Mouse (Mus musculus) liver, postnatal 0 days (tissue): ENCODE data around the gene Rnf150. TPM values are rescaled to one million over a fixed set of nuclear protein-coding genes. Genes with fewer than 3 reads are reported as not detected.

Experiments used
- ATAC-seq: fragments of 200-750 bp; cut with Nextera tagmentation; 2 replicates; pipeline ENCODE4 v1.8.0; 2017; ENCODE audit warnings: mild to moderate bottlenecking, moderate library complexity
- DNase-seq: peaks from one replicate; pipeline ENCODE4 v3.0.0-alpha.2; 2016
- H3K27ac ChIP-seq: fragments of 300-500 bp; sonication (generic); 2 replicates; pipeline ENCODE4 v1.5.1; 2014; ENCODE audit warnings: antibody characterized with exemption, moderate library complexity, mild to moderate bottlenecking, low read depth
- H3K27me3 ChIP-seq: fragments of 300-500 bp; sonication (generic); 2 replicates; pipeline ENCODE4 v1.6.1; 2014; ENCODE audit warnings: low read length, control low read depth, mixed read lengths; ENCODE audit not compliant: insufficient read depth
- H3K36me3 ChIP-seq: fragments of 300-500 bp; sonication (generic); replicated peaks from 2 replicates; pipeline ENCODE4 v1.6.1; 2014; ENCODE audit warnings: mild to moderate bottlenecking, control low read depth, low read length, moderate library complexity, mixed read lengths; ENCODE audit not compliant: insufficient read depth
- H3K4me1 ChIP-seq: fragments of 300-500 bp; sonication (generic); 2 replicates; pipeline ENCODE4 v1.6.1; 2014; ENCODE audit warnings: antibody characterized with exemption, mild to moderate bottlenecking, control low read depth; ENCODE audit not compliant: insufficient read depth
- H3K4me2 ChIP-seq: fragments of 300-500 bp; sonication (generic); 2 replicates; pipeline ENCODE4 v1.6.1; 2014; ENCODE audit warnings: low read depth, mild to moderate bottlenecking, low read length, moderate library complexity, mixed read lengths
- H3K4me3 ChIP-seq: fragments of 300-500 bp; sonication (generic); 2 replicates; pipeline ENCODE4 v1.5.1; 2014; ENCODE audit warnings: low read depth, low read length
- H3K9ac ChIP-seq: fragments of 300-500 bp; sonication (generic); replicated peaks from 2 replicates; pipeline ENCODE4 v1.6.1; 2014; ENCODE audit warnings: mild to moderate bottlenecking, moderate library complexity
- H3K9me3 ChIP-seq: fragments of 300-500 bp; sonication (generic); 2 replicates; pipeline ENCODE4 v1.6.1; 2016; ENCODE audit warnings: mild to moderate bottlenecking, control low read depth, low read length, mixed read lengths
- CTCF ChIP-seq: sonication (generic); IDR thresholded peaks from 2 replicates; pipeline ENCODE4 v1.5.1; 2016; ENCODE audit warnings: antibody characterized with exemption, low read depth
- EP300 ChIP-seq: IDR thresholded peaks from 2 replicates; pipeline ENCODE4 v1.6.1; 2016; ENCODE audit warnings: antibody characterized with exemption, low read depth, mild to moderate bottlenecking
- WGBS: fragments of 180-500 bp; shearing (Covaris S2); extraction: QIAGEN DNeasy Blood & Tissue Kit; methylation state at CpG from one replicate; pipeline ENCODE4 v1.1.7; 2014; ENCODE audit not compliant: insufficient replicate concordance; 5-methylcytosine and 5-hydroxymethylcytosine counted together
- polyA plus RNA-seq: library from polyadenylated mRNA; unstranded; fragments of >200 nt; fragmentation: Nextera tagmentation; extraction: Ambion mirVana; gene quantifications from 2 replicates; pipeline ENCODE4 v1.2.1, GENCODE M21; 2015

Rnf150 gene
- polyA plus RNA-seq, 1 experiment from 2014 or later = 0.14 TPM

- no peak overlapping the region for H3K4me3 ChIP-seq
- no peak overlapping the region for H3K4me2 ChIP-seq
- TF ChIP-seq EP300 (no peak), CTCF (no peak)
- no peak overlapping the region for H3K9ac ChIP-seq
- H3K27me3 ChIP-seq = no peaks in the 10 kb centered on the region
- DNase-seq = no peak
- no peaks in the 10 kb centered on the region for H3K4me1 ChIP-seq
- no peaks in the 10 kb centered on the region for H3K36me3 ChIP-seq
- no peak overlapping the region for H3K27ac ChIP-seq
- no peaks in the 10 kb centered on the region for H3K9me3 ChIP-seq
- 43% methylated on average over 3 of the region's 3 CpGs for WGBS
- ATAC-seq = no peak
Measured at GRCm38 (mm10) chr8:83061873-83062272, 198.7 kb downstream of the Rnf150 start.

GRCm38 (mm10) chr8:83062276-83062675 lies 199.1 kb downstream of the Rnf150 start:
- 77% methylated on average over 5 of the region's 5 CpGs for WGBS
- Histone ChIP-seq H3K4me3 (no peak overlapping the region), H3K27ac (no peak overlapping the region), H3K4me2 (no peak overlapping the region), H3K4me1 (no peaks in the 10 kb centered on the region), H3K27me3 (no peaks in the 10 kb centered on the region), H3K36me3 (no peaks in the 10 kb centered on the region), H3K9me3 (no peaks in the 10 kb centered on the region), H3K9ac (no peak overlapping the region)
- TF ChIP-seq CTCF = no peak
- no peak for TF ChIP-seq EP300
- ATAC-seq (no peak), DNase-seq (no peak)

- Histone ChIP-seq H3K4me3 (no peak overlapping the region), H3K4me2 (no peak overlapping the region), H3K27ac (peak overlapping the region; percentile 34), H3K9ac (no peak overlapping the region), H3K9me3 (no peaks in the 10 kb centered on the region), H3K36me3 (no peaks in the 10 kb centered on the region), H3K27me3 (no peaks in the 10 kb centered on the region), H3K4me1 (no peaks in the 10 kb centered on the region)
- no peak for DNase-seq
- ATAC-seq = peak; percentile 41; the same call in 1 of the 2 replicates
- TF ChIP-seq EP300 = no peak
- TF ChIP-seq CTCF = no peak
- 75% methylated on average over 6 of the region's 6 CpGs for whole genome bisulfite sequencing
Measured at GRCm38 (mm10) chr8:83064096-83064495, 200.9 kb downstream of the Rnf150 start.

GRCm38 (mm10) chr8:83066076-83066475 lies 202.9 kb downstream of the Rnf150 start:
- Histone ChIP-seq H3K27ac (no peak overlapping the region), H3K36me3 (no peaks in the 10 kb centered on the region), H3K27me3 (no peaks in the 10 kb centered on the region), H3K9me3 (no peaks in the 10 kb centered on the region), H3K4me3 (no peak overlapping the region), H3K9ac (no peak overlapping the region), H3K4me1 (no peaks in the 10 kb centered on the region), H3K4me2 (no peak overlapping the region)
- 71% methylated on average over 6 of the region's 6 CpGs for WGBS
- ATAC-seq (no peak), DNase-seq (no peak)
- no peak for TF ChIP-seq CTCF
- TF ChIP-seq EP300 = no peak

DNA sequence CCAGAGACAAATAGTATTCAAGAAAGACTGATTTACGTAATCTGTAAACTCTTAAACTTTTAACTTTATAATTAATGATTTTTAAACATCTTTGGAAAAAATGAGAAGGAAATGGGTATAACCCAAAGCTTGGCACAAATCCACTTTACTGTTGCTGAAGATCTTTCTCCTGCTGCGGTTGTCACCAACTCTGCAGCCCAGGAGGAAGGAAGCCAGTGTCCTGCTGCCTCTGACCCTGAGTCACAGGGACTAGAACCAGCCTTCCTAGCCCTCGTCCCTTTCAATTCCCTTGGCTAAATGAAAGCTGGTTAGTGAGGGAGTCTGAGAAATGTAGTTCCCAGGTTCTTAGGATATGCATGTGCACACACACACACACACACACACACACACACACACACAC lies 203.7 kb downstream of the Rnf150 start:
- DNase-seq (no peak), ATAC-seq (no peak)
- no peaks in the 10 kb centered on the region for H3K4me1 ChIP-seq
- 47% methylated on average over 3 of the region's 3 CpGs for whole genome bisulfite sequencing
- H3K9ac ChIP-seq = no peak overlapping the region
- H3K27me3 ChIP-seq = no peaks in the 10 kb centered on the region
- H3K9me3 ChIP-seq = no peaks in the 10 kb centered on the region
- H3K27ac ChIP-seq = no peak overlapping the region
- no peak overlapping the region for H3K4me2 ChIP-seq
- TF ChIP-seq EP300 = no peak
- TF ChIP-seq CTCF = no peak
- no peak overlapping the region for H3K4me3 ChIP-seq
- no peaks in the 10 kb centered on the region for H3K36me3 ChIP-seq

DNA sequence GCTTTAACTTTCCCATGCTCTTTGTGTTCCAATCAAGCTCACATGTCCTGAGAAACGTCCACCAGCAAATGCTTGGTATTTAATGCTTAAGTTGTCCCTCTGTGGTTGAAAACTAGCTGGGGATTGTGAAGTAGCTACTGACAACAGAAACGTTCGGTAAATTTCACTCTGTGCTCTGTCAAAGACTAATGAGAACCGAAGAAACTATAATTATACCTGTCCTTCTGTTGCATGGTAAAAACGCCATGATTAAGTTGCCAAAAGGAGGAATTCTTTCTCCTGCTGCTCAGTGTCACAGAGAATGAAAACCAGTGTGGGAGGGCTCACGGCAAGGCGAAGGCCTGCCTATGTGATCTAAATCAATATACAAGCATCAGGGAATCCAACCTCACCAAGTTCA lies 204.8 kb downstream of the Rnf150 start:
- no peak overlapping the region for H3K4me3 ChIP-seq
- H3K9me3 ChIP-seq = no peaks in the 10 kb centered on the region
- TF ChIP-seq EP300 (no peak), CTCF (no peak)
- WGBS = 73% methylated on average over 7 of the region's 7 CpGs
- no peaks in the 10 kb centered on the region for H3K36me3 ChIP-seq
- no peaks in the 10 kb centered on the region for H3K4me1 ChIP-seq
- DNase-seq (no peak), ATAC-seq (no peak)
- H3K4me2 ChIP-seq = no peak overlapping the region
- H3K27me3 ChIP-seq = no peaks in the 10 kb centered on the region
- no peak overlapping the region for H3K27ac ChIP-seq
- no peak overlapping the region for H3K9ac ChIP-seq

DNA sequence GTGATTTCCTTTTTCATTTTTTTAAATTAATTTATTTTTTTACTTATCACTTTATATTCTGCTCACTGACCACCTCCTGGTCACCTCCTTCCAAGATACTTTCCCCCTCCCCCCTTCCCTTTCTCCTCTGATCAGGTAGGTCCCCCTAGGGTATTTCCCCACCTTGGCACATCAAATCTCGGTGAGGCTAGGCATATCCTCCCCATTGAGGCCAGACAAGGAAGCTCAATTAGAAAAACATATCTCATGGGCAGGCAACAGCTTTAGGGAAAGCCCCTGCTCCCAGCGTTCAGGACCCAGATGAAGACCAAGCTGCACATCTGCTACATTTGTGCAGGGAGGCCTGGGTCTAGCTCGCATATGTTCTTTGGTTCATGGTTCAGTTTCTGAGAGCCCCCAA lies 211.1 kb downstream of the Rnf150 start:
- ATAC-seq (no peak), DNase-seq (no peak)
- no peaks in the 10 kb centered on the region for H3K36me3 ChIP-seq
- H3K4me1 ChIP-seq = no peaks in the 10 kb centered on the region
- no peak overlapping the region for H3K4me3 ChIP-seq
- H3K27me3 ChIP-seq = no peaks in the 10 kb centered on the region
- H3K9me3 ChIP-seq = no peaks in the 10 kb centered on the region
- TF ChIP-seq CTCF (no peak), EP300 (no peak)
- H3K9ac ChIP-seq = no peak overlapping the region
- H3K4me2 ChIP-seq = no peak overlapping the region
- no peak overlapping the region for H3K27ac ChIP-seq
- 71% methylated on average over 3 of the region's 3 CpGs for WGBS
